ENCODE assay signal across 10 mouse cellular contexts in genomic region chr7:143057023-143057422, GRCm38 (mm10). TPM values are rescaled to one million over a fixed set of nuclear protein-coding genes. Genes with fewer than 3 reads are reported as not detected.
DNase-seq lines count a peak whose midpoint lies in the region; ATAC-seq and TF ChIP-seq lines count a peak whose summit lies in the region.
"Had no signal": no experiment of that assay in that cellular context is flagged by ENCODE, and none has a peak within 500 bp of the region (broad histone marks: within the 10 kb centered on the region; RNA-seq: fewer than 3 reads in every experiment).

No protein-coding gene starts in this region.

- WGBS in hindbrain, postnatal 0 days, result 79% methylated on average over 5 of the region's 5 CpGs
- WGBS in hindbrain, embryonic 11.5 days, result 91% methylated on average over 5 of the region's 5 CpGs
- 83% methylated on average over 5 of the region's 5 CpGs for WGBS in neural tube, embryonic 15.5 days
- WGBS in liver, embryonic 11.5 days, result 60% methylated on average over 5 of the region's 5 CpGs
- 73% methylated on average over 5 of the region's 5 CpGs for WGBS in thymus, adult 2 months

- 0 out of 2 replicates have a peak overlapping the region, but pooled peaks have one; percentile 73 for H3K27ac ChIP-seq in hindbrain, postnatal 0 days
- no peak overlapping the region for H3K27ac ChIP-seq in hindbrain, embryonic 11.5 days (ENCODE audit: low read depth, low read length)
- no peak overlapping the region for H3K27ac ChIP-seq in neural tube, embryonic 15.5 days (replicated peaks)
- H3K27ac ChIP-seq in liver, embryonic 11.5 days (ENCODE audit: low read depth, low read length), result peak overlapping the region; percentile 85
- H3K27ac ChIP-seq in thymus, adult 2 months (ENCODE audit: control insufficient read depth, insufficient read depth, low read length), result no peak overlapping the region

- H3K9ac ChIP-seq in hindbrain, postnatal 0 days (replicated peaks; ENCODE audit: low read length), result no peak overlapping the region
- H3K9ac ChIP-seq in hindbrain, embryonic 11.5 days (ENCODE audit: low read depth, low read length), result no peak overlapping the region
- no peak overlapping the region for H3K9ac ChIP-seq in neural tube, embryonic 15.5 days (replicated peaks)
- H3K9ac ChIP-seq in liver, embryonic 11.5 days (ENCODE audit: low read depth, low read length), result no peak overlapping the region; the same call in 1 of the 2 replicates

- TF ChIP-seq POLR2A in thymus, adult 2 months (IDR thresholded peaks at IDR 0.05; ENCODE audit: control insufficient read depth, extremely low read depth, insufficient read depth, low read length, poor library complexity), result no peak

- no peaks in the 10 kb centered on the region for H3K36me3 ChIP-seq in hindbrain, postnatal 0 days (ENCODE audit: insufficient read depth, low read length)
- H3K36me3 ChIP-seq in hindbrain, embryonic 11.5 days (ENCODE audit: control insufficient read depth, insufficient read depth, low read length), result no peaks in the 10 kb centered on the region
- H3K36me3 ChIP-seq in neural tube, embryonic 15.5 days, result 0 out of 2 replicates have a peak, but pooled peaks cover 3% of the 10 kb centered on the region
- H3K36me3 ChIP-seq in liver, embryonic 11.5 days (ENCODE audit: control insufficient read depth, insufficient read depth, low read length), result peaks cover 8% of the 10 kb centered on the region
- H3K36me3 ChIP-seq in thymus, adult 2 months (ENCODE audit: control insufficient read depth, insufficient read depth, low read length), result no peaks in the 10 kb centered on the region

- TF ChIP-seq CTCF in hindbrain, postnatal 0 days (IDR thresholded peaks at IDR 0.05; ENCODE audit: low read depth), result no peak
- TF ChIP-seq CTCF in thymus, adult 2 months (IDR thresholded peaks at IDR 0.05; ENCODE audit: borderline replicate concordance, control insufficient read depth, extremely low read depth, insufficient read depth, low read length, poor library complexity), result no peak

- no peak overlapping the region; the same call in 1 of the 2 replicates for H3K4me2 ChIP-seq in hindbrain, postnatal 0 days (ENCODE audit: low read depth, low read length)
- H3K4me2 ChIP-seq in hindbrain, embryonic 11.5 days (replicated peaks; ENCODE audit: low read depth, low read length), result no peak overlapping the region
- peak overlapping the region; percentile 15 for H3K4me2 ChIP-seq in neural tube, embryonic 15.5 days
- H3K4me2 ChIP-seq in liver, embryonic 11.5 days, result peak overlapping the region; percentile 80

- no peak for ATAC-seq in hindbrain, postnatal 0 days
- no peak for ATAC-seq in hindbrain, embryonic 11.5 days (ENCODE audit: low FRiP score)
- ATAC-seq in neural tube, embryonic 15.5 days (ENCODE audit: low FRiP score), result no peak
- no peak for ATAC-seq in liver, embryonic 11.5 days (replicated peaks; ENCODE audit: low FRiP score)
- ATAC-seq: inflammation-experienced regulatory T-cells, adult 6 months had no signal

- H3K4me3 ChIP-seq in hindbrain, postnatal 0 days (ENCODE audit: low read length), result no peak overlapping the region
- H3K4me3 ChIP-seq in hindbrain, embryonic 11.5 days (ENCODE audit: low read depth, low read length), result no peak overlapping the region
- no peak overlapping the region for H3K4me3 ChIP-seq in neural tube, embryonic 15.5 days (replicated peaks)
- H3K4me3 ChIP-seq in liver, embryonic 11.5 days (ENCODE audit: low read depth, low read length), result peak overlapping the region; percentile 15
- no peak overlapping the region for H3K4me3 ChIP-seq in thymus, adult 2 months (ENCODE audit: control insufficient read depth, insufficient read depth, low read length)

- H3K4me1 ChIP-seq in hindbrain, postnatal 0 days (ENCODE audit: insufficient read depth, low read length), result peaks cover 50% of the 10 kb centered on the region
- H3K4me1 ChIP-seq in hindbrain, embryonic 11.5 days (replicated peaks; ENCODE audit: control insufficient read depth, insufficient read depth, low read length), result peaks cover 6% of the 10 kb centered on the region
- peaks cover 81% of the 10 kb centered on the region for H3K4me1 ChIP-seq in neural tube, embryonic 15.5 days
- H3K4me1 ChIP-seq in liver, embryonic 11.5 days (replicated peaks; ENCODE audit: control insufficient read depth, insufficient read depth, low read length), result peaks cover 65% of the 10 kb centered on the region
- H3K4me1 ChIP-seq in thymus, adult 2 months (replicated peaks; ENCODE audit: control insufficient read depth, insufficient read depth, low read length), result peaks cover 40% of the 10 kb centered on the region

- H3K9me3 ChIP-seq in hindbrain, postnatal 0 days (ENCODE audit: low read length), result no peaks in the 10 kb centered on the region
- no peaks in the 10 kb centered on the region for H3K9me3 ChIP-seq in hindbrain, embryonic 11.5 days (ENCODE audit: control insufficient read depth, low read length)
- H3K9me3 ChIP-seq in neural tube, embryonic 15.5 days (replicated peaks), result no peaks in the 10 kb centered on the region
- no peaks in the 10 kb centered on the region for H3K9me3 ChIP-seq in liver, embryonic 11.5 days (ENCODE audit: control insufficient read depth, low read length)

- H3K27me3 ChIP-seq in hindbrain, postnatal 0 days (ENCODE audit: insufficient read depth, low read length), result no peaks in the 10 kb centered on the region
- no peaks in the 10 kb centered on the region for H3K27me3 ChIP-seq in hindbrain, embryonic 11.5 days (ENCODE audit: control insufficient read depth, insufficient read depth, low read length)
- H3K27me3 ChIP-seq in neural tube, embryonic 15.5 days (replicated peaks), result no peaks in the 10 kb centered on the region
- no peaks in the 10 kb centered on the region for H3K27me3 ChIP-seq in liver, embryonic 11.5 days (replicated peaks; ENCODE audit: control insufficient read depth, insufficient read depth, low read length)
- H3K27me3 ChIP-seq in thymus, adult 2 months (ENCODE audit: control insufficient read depth, insufficient read depth, low read length), result no peaks in the 10 kb centered on the region

- no peak for DNase-seq in hindbrain, postnatal 0 days (ENCODE audit: low spot score)
- no peak for DNase-seq in hindbrain, embryonic 11.5 days (ENCODE audit: low spot score)
- no peak for DNase-seq in neural tube, embryonic 10.5 days (ENCODE audit: extremely low spot score, low spot score)
- no peak for DNase-seq in liver, embryonic 11.5 days (ENCODE audit: low spot score)
- no peak for DNase-seq in urinary bladder, postnatal 36 days (ENCODE audit: low spot score in 2 of 2)
- no peak for DNase-seq in thymus, adult 2 months
- DNase-seq: gastrocnemius, postnatal 14 days; lung, postnatal 36 days had no signal

RNA-seq across cellular contexts. Expression of gene Cd81, which starts 4.5 kb away (rescaled TPM):
- total RNA-seq in hindbrain, postnatal 0 days (2014; rRNA removed), result 758 and 776 TPM in 2 replicates
- polyA plus RNA-seq in hindbrain, postnatal 0 days (2015; fragmentation: Nextera tagmentation; extraction: Ambion mirVana), result 708 and 751 TPM in 2 replicates
- polyA plus RNA-seq in hindbrain, embryonic 11.5 days (2014; fragmentation: Nextera tagmentation; extraction: Ambion mirVana), result 263 and 264 TPM in 2 replicates
- polyA plus RNA-seq in neural tube, embryonic 15.5 days (2015; fragmentation: Nextera tagmentation; extraction: Ambion mirVana), result 493 and 522 TPM in 2 replicates
- 273 and 276 TPM in 2 replicates for polyA plus RNA-seq in liver, embryonic 11.5 days (2014; fragmentation: Nextera tagmentation; extraction: Ambion mirVana)
- 249 and 255 TPM in 2 replicates for polyA plus RNA-seq in thymus, adult 2 months (2012; rRNA removed)

RNA-seq across cellular contexts. Expression of gene Tssc4, which starts 12.0 kb away (rescaled TPM):
- 106 and 118 TPM in 2 replicates for total RNA-seq in hindbrain, postnatal 0 days (2014; rRNA removed)
- polyA plus RNA-seq in hindbrain, postnatal 0 days (2015; fragmentation: Nextera tagmentation; extraction: Ambion mirVana), result 101 and 102 TPM in 2 replicates
- 59.0 and 63.8 TPM in 2 replicates for polyA plus RNA-seq in hindbrain, embryonic 11.5 days (2014; fragmentation: Nextera tagmentation; extraction: Ambion mirVana)
- polyA plus RNA-seq in neural tube, embryonic 15.5 days (2015; fragmentation: Nextera tagmentation; extraction: Ambion mirVana), result 92.9 and 94.5 TPM in 2 replicates
- 48.9 and 52.2 TPM in 2 replicates for polyA plus RNA-seq in liver, embryonic 11.5 days (2014; fragmentation: Nextera tagmentation; extraction: Ambion mirVana)
- 155 and 157 TPM in 2 replicates for polyA plus RNA-seq in thymus, adult 2 months (2012; rRNA removed)

RNA-seq across cellular contexts. Expression of gene Trpm5, which starts 37.4 kb away (rescaled TPM):
- 2.1 and 3.0 TPM in 2 replicates for total RNA-seq in hindbrain, postnatal 0 days (2014; rRNA removed)
- polyA plus RNA-seq in hindbrain, postnatal 0 days (2015; fragmentation: Nextera tagmentation; extraction: Ambion mirVana), result 2.0 and 2.6 TPM in 2 replicates
- 0.27 and 0.88 TPM in 2 replicates for polyA plus RNA-seq in hindbrain, embryonic 11.5 days (2014; fragmentation: Nextera tagmentation; extraction: Ambion mirVana)
- polyA plus RNA-seq in neural tube, embryonic 15.5 days (2015; fragmentation: Nextera tagmentation; extraction: Ambion mirVana), result 1.8 and 3.9 TPM in 2 replicates
- 1.2 and 1.3 TPM in 2 replicates for polyA plus RNA-seq in liver, embryonic 11.5 days (2014; fragmentation: Nextera tagmentation; extraction: Ambion mirVana)
- polyA plus RNA-seq in thymus, adult 2 months (2012; rRNA removed), result 2.9 and 4.5 TPM in 2 replicates

RNA-seq across cellular contexts. Expression of gene Kcnq1, which starts 49.1 kb away (rescaled TPM):
- 1.2 and 1.9 TPM in 2 replicates for total RNA-seq in hindbrain, postnatal 0 days (2014; rRNA removed)
- 1.1 and 1.4 TPM in 2 replicates for polyA plus RNA-seq in hindbrain, postnatal 0 days (2015; fragmentation: Nextera tagmentation; extraction: Ambion mirVana)
- polyA plus RNA-seq in hindbrain, embryonic 11.5 days (2014; fragmentation: Nextera tagmentation; extraction: Ambion mirVana), result 1.7 and 2.5 TPM in 2 replicates
- polyA plus RNA-seq in neural tube, embryonic 15.5 days (2015; fragmentation: Nextera tagmentation; extraction: Ambion mirVana), result 0.88 and 1.9 TPM in 2 replicates
- 0.59 and 1.2 TPM in 2 replicates for polyA plus RNA-seq in liver, embryonic 11.5 days (2014; fragmentation: Nextera tagmentation; extraction: Ambion mirVana)
- 2.3 and 4.6 TPM in 2 replicates for polyA plus RNA-seq in thymus, adult 2 months (2012; rRNA removed)

RNA-seq across cellular contexts. Expression of gene Tspan32, which starts 52.2 kb away (rescaled TPM):
- total RNA-seq in hindbrain, postnatal 0 days (2014; rRNA removed), result 0.16 and 0.29 TPM in 2 replicates
- 0.40 and 0.71 TPM in 2 replicates for polyA plus RNA-seq in hindbrain, postnatal 0 days (2015; fragmentation: Nextera tagmentation; extraction: Ambion mirVana)
- polyA plus RNA-seq in hindbrain, embryonic 11.5 days (2014; fragmentation: Nextera tagmentation; extraction: Ambion mirVana), result 5.8 and 8.3 TPM in 2 replicates
- polyA plus RNA-seq in neural tube, embryonic 15.5 days (2015; fragmentation: Nextera tagmentation; extraction: Ambion mirVana), result 0.51 and 1.4 TPM in 2 replicates
- polyA plus RNA-seq in liver, embryonic 11.5 days (2014; fragmentation: Nextera tagmentation; extraction: Ambion mirVana), result 115 and 118 TPM in 2 replicates
- 78.8 and 92.3 TPM in 2 replicates for polyA plus RNA-seq in thymus, adult 2 months (2012; rRNA removed)

Comparison
In these comparisons a context has a peak if more than half of its experiments do, and no peak if none do; other contexts are left out.
1. H3K27ac ChIP-seq: peak in hindbrain, postnatal 0 days (single experiment) and liver, embryonic 11.5 days (single experiment); none in hindbrain, embryonic 11.5 days (single experiment), neural tube, embryonic 15.5 days (single experiment) and thymus, adult 2 months (single experiment).
2. H3K4me2 ChIP-seq: peak in neural tube, embryonic 15.5 days (single experiment) and liver, embryonic 11.5 days (single experiment); none in hindbrain, postnatal 0 days (single experiment) and hindbrain, embryonic 11.5 days (single experiment).